Mouse (Mus musculus): ENCODE measurements around the gene Nsun7. TPM values are rescaled to one million over a fixed set of nuclear protein-coding genes. Genes with fewer than 3 reads are reported as not detected.
A peak's percentile ranks its signal among the peaks of the same experiment; 100 is the strongest.

Gene Nsun7
- total RNA-seq, 2 experiments from 2014 or later: 8.8 to 10.2 TPM

DNA sequence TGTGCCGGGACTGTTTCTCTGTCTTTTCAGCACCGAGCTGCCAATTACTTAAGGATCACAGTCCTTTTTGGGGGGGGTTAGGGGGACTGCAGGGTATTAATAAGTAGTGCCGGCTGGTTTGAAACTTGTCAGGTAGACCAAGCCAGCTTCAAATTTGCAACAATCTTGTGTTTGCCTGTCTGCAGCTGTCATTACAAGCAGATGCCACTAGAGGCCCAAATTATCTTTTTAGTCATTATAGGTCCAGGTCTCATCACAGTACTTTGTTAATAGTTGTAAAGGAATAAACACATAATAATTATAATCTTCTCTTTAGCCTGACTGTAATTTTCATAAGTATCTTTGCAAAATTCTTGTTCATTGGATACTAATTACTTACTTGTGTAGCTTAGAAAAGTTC lies 14.7 kb downstream of the Nsun7 start:
- no peak for DNase-seq (ENCODE audit: low spot score in 2 of 2)

DNA sequence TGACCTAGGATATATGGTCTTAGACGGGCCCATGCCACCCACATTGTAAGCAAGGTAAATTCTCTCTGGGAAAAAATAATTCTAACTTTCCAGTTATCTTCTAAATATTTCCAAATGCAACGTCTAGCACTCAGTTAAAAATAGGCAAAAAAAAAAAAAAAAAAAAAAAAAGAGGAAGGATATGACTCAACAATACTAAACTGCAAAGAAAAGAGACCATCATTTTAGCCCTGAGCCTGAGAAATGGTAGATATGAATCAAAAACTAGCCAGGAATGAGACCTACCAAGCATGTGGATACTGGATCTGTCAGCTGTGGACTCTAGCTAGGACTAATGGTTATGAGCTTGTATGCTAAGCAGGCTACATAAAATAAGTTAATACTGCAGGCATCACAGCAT lies 20.0 kb downstream of the Nsun7 start:
- no peak for DNase-seq (ENCODE audit: low spot score in 2 of 2)

GRCm38 (mm10) chr5:66280742-66281141 lies 21.0 kb downstream of the Nsun7 start:
- no peak for DNase-seq (ENCODE audit: low spot score in 2 of 2)

DNA sequence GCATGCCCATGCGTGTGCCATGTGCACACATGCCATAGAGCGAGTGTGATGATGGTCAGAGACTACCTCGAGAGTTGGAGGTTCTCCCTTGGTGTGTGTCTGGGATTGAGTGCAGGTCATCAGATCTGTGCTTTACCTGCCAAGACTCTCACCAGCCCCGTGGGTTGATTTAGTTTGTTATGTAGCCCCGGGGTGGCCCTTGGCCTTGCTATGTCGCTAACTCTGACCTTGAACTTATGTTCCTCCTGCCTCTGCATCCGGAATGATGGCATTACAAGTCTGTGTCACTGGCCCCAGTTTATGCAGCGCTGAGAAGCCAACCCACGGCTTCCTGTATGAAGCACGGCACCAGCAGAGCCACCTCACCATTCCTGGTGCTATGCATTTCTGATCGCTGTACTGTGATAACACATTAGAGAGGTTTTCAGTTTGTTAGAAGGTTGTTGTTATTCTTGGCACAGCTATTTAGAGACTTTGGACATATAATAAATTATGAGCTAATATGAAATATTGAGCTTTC lies 34.5 kb downstream of the Nsun7 start:
- DNase-seq (ENCODE audit: low spot score in 2 of 2): no peak

- no peak for DNase-seq (ENCODE audit: low spot score in 2 of 2)
Measured at GRCm38 (mm10) chr5:66294952-66295351, 35.3 kb downstream of the Nsun7 start.

DNA sequence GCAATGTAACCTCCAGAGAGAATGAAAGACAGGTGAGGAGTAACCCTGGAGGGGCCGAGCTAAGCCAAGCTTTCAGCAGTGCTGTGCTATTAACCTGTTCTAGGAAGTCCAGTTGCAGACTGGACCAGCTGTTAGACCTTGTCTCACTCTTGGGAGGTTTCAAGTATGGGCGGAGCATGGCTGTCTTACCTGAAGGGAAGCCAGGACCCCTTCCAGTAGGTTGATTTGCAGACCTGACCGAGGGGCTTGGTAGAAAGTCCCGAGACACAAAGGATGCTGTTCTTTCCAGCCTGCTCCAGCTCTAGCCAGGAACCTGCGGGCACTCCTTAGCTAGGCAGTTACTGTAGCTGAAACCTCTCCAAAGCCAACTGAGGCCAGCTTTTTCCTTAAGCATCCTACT lies 36.4 kb downstream of the Nsun7 start:
- no peak for DNase-seq (ENCODE audit: low spot score in 2 of 2)

DNA sequence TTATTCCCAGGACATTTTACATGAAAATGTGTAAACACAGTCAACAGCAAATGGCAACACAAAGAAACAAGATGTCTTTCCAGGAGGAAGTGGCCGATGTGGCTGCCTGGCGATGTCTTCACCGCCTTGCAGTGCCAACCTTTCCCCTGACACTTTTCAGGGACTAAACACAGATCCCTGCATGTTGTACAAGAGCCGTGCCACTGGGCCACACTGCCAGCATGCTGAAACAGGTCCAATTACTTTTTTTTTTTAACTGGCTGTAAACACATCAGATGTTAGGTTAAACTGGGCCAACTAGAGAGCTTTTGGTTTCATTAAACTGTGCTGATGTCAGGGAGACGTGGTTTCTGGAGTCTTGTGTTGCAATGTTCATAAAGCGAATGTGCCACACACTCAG lies 39.2 kb downstream of the Nsun7 start:
- no peak for DNase-seq (ENCODE audit: low spot score in 2 of 2)

DNA sequence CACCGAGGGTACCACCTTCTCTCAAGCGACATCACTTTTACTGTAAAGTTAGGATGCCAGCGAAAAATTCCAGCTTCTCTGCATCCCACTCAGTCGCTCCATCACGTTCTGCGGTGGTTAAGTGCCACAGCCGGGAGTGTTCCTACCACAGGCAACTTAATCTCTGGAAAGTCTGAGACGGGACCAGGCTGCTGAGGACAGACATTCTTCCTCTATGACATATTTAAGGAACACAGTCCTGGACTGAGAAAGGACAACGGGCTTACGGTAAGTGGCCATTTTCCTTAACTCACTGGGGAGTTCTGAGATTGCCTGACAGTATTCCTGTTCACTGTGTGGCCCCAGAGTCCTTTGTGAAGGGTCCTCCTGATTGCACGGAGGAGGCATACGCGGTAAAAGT lies 40.9 kb downstream of the Nsun7 start:
- DNase-seq (ENCODE audit: low spot score in 2 of 2): no peak

DNA sequence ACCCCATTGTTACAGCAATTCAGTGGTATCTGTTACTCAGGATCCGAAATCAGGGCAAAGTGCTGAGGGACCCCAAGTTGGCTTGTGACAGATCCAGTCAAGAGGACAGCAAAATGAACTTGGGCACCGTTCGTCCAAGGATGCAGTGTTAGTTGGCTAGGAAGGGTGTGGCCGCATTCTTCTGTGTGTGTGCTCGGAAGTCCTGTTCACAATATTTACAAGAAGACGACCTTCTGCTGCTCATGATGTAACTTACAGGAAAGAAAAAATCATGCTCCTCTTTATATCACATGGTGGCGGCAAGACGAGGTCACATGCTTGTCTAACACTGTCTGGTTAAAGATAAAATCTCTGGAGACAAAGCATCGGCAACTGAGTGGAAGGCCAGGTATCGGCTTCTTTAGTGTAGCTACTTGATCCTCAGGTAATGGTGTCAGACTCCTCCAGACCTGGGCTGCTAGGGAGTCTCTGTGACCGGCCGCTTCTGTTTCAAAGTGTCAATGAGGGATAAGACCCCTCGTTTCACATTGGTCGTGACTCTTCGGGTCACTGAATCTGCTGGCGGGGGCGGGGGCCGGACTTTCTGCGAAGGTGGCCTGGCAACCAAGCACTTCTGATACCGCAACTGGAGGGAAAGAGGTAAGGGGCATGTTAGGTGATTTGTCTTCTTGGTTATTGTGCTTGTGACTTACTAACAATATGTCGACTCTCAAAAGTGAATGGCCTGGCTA lies 42.6 kb downstream of the Nsun7 start:
- DNase-seq (ENCODE audit: low spot score in 2 of 2): no peak

- DNase-seq (ENCODE audit: low spot score in 2 of 2): peak in 1 of 2 experiments; percentile 71
Measured at GRCm38 (mm10) chr5:66302873-66303272, 43.2 kb downstream of the Nsun7 start.

- no peak for DNase-seq (ENCODE audit: low spot score in 2 of 2)
Measured at GRCm38 (mm10) chr5:66304300-66305067, 44.8 kb downstream of the Nsun7 start.

GRCm38 (mm10) chr5:66305511-66305910 lies 45.8 kb downstream of the Nsun7 start:
- DNase-seq (ENCODE audit: low spot score in 2 of 2): peak in 1 of 2 experiments; percentile 69

DNA sequence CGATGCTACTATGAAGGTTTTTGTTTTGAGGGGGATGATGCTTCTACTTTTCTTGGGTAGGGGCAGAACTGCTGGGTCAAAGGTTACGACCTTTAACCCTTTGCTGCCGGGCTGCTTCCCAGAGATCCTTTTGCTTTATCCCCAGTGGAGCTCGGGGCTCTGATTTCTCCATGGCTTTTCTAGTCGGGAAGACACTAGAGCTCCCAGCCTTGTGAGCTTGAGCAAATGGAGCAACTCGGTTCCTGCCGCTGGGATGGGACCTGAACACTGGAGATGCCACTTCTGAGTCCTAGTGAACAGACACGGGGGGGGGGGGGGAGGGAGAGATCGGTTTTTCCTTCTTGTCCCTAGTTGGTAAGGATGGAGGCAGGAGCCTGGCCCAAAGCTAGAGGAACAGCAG lies 50.6 kb downstream of the Nsun7 start:
- no peak for DNase-seq (ENCODE audit: low spot score in 2 of 2)

DNA sequence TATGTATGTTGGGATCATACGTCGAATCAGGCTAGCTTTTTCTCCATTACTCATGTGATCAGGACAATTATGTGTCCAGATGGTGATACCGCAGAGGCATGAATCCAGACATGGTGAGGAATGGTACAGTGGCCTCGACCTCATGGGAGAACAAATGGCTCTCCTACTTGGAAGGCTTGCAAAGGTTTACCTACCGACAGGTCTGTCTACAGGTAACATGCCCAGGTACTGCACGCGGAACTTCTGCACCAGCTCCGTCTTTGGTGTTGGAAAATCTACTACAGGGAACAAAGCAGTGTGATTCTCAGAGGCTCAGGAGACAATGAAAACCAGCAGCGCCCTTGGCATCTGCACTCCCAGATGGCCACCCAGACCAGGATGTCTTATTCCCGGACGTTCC lies 51.1 kb downstream of the Nsun7 start:
- no peak for DNase-seq (ENCODE audit: low spot score in 2 of 2)

GRCm38 (mm10) chr5:66315791-66316190 lies 56.1 kb downstream of the Nsun7 start:
- no peak for DNase-seq (ENCODE audit: low spot score in 2 of 2)

- no peak for DNase-seq (ENCODE audit: low spot score in 2 of 2)
Measured at GRCm38 (mm10) chr5:66319341-66319740, 59.6 kb downstream of the Nsun7 start.

GRCm38 (mm10) chr5:66319827-66320404 lies 60.2 kb downstream of the Nsun7 start:
- no peak for DNase-seq (ENCODE audit: low spot score in 2 of 2)

- no peak for DNase-seq (ENCODE audit: low spot score in 2 of 2)
Measured at GRCm38 (mm10) chr5:66323131-66323530, 63.4 kb downstream of the Nsun7 start.

DNA sequence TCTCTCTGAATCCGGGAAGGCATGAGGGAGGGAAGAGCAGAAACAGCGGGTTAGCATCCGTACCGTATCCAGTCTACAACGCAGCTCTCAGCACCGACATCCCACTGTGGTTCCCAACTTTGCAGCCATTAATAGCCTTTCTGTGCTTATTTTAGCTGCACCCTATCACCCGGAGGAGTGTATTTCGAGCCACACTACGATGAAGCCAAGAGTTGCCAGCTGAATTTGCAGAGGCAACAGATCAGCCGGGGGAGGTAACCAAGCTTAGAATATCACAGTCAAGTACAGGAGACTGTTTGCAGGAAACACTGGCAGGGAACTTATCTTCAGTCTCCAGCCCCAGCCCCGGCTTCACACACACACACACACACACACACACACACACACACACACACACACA lies 63.9 kb downstream of the Nsun7 start:
- peak in 1 of 2 experiments; percentile 68 for DNase-seq (ENCODE audit: low spot score in 2 of 2)

DNA sequence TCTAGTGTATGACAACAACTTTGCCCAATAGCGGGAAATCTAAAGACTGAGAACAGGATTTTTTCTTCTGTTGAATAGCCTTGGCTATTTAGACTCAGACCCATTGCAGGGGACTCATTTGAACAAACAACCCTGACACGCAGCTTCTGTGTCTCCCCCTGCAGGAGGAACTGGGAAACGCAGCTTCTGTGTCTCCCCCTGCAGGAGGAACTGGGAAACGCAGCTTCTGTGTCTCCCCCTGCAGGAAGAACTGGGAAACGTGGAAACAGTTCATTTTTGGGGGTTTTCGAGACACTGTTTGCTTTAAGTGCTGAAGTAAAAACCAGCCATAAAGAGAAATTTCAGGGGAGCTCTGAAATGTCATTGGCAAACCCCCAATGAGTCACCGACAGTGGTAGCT lies 66.7 kb downstream of the Nsun7 start:
- DNase-seq (ENCODE audit: low spot score in 2 of 2): no peak

GRCm38 (mm10) chr5:66327949-66328726 lies 68.4 kb downstream of the Nsun7 start:
- no peak for DNase-seq (ENCODE audit: low spot score in 2 of 2)
